Mouse (Mus musculus): ENCODE measurements around the gene Adad2.

DNA sequence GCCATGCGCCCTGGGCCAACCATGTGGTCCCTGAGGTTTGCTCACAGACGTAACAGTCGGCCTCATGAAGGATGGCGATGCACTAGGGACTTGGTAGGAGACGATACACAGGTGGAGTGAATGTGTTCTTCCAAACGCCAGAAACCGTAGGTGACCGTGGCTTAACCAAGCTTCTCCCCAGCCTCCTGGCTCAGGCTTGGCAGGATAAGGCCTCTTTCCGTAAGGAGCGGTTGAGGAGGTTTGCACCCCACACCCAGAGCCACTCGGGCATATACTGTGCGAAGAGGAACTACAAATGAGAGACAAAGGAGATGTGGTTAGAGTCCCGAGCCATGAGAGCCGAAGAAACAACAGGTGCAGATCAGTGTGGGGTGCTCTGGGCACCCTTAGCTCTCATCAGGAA, 48.7 kb upstream of the Adad2 start:
- TF ChIP-seq CTCF (IDR thresholded peaks at IDR 0.05; ENCODE audit: low read depth) = no peak
- TF ChIP-seq EP300 (IDR thresholded peaks at IDR 0.05; ENCODE audit: low read depth) = no peak
